Mouse (Mus musculus): ENCODE data around the gene Glyr1. TPM values are rescaled to one million over a fixed set of nuclear protein-coding genes. Genes with fewer than 3 reads are reported as not detected.

Glyr1 gene
- total RNA-seq, 2 experiments from 2014 or later, result 69.5 to 112 TPM

DNA sequence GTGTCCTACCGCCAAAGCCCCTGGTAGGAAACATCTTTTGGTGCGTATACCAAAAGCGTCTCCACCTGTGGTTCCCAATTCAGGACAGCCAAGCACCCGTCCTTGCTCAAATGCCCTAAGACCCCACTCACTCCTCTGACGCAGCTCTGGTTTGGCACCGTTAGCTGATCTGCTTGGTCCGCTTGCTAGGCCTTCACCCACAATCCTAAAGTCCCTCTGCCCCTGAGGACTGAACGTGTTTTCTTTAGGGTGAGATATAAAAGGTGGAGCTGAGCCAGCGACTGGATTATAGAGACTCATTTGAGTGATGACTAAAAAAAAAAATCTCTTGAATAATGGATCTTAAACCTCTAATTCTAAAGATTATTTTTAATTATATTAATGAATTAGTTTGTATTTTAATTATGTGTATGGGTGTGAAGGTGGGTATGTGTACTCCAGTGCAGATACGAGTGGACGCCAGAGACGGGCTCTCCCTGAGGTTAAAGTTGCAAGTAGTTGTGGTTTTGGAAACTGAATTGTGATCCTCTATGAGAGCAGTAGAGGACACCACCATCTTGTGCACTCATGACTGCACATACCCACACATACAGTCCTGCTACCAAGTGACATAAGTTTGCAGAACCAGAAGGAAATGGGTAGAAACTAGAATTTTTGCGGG is 84.8 kb downstream of the Glyr1 start:
- ATAC-seq (replicated peaks; ENCODE audit: poor library complexity), result peak; percentile 2; the same call in 1 of the 2 replicates

Other genes with a start within 250 kb of the Glyr1 start
- gene 4930562C15Rik, start 214.4 kb downstream of the Glyr1 start, total RNA-seq (2015), result not detected in 2 replicates
- gene 4930562C15Rik, start 214.4 kb downstream of the Glyr1 start, total RNA-seq (2017), result not detected in 2 replicates
- gene Ubald1, start 169.5 kb downstream of the Glyr1 start, total RNA-seq (2015), result 36.5 and 38.4 TPM in 2 replicates
- 16.3 and 16.5 TPM in 2 replicates for gene Ubald1, start 169.5 kb downstream of the Glyr1 start, total RNA-seq (2017)
- 20.5 and 23.2 TPM in 2 replicates for gene Mgrn1, start 163.6 kb downstream of the Glyr1 start, total RNA-seq (2015)
- gene Mgrn1, start 163.6 kb downstream of the Glyr1 start, total RNA-seq (2017), result 12.6 and 18.2 TPM in 2 replicates
- 25.2 and 30.1 TPM in 2 replicates for gene Nudt16l1, start 111.1 kb downstream of the Glyr1 start, total RNA-seq (2015)
- gene Nudt16l1, start 111.1 kb downstream of the Glyr1 start, total RNA-seq (2017), result 18.9 and 19.3 TPM in 2 replicates
- 16.2 and 18.5 TPM in 2 replicates for gene Anks3, start 85.7 kb downstream of the Glyr1 start, total RNA-seq (2015)
- 18.2 and 24.9 TPM in 2 replicates for gene Anks3, start 85.7 kb downstream of the Glyr1 start, total RNA-seq (2017)
- not detected in 2 replicates for gene Sept12, start 52.0 kb downstream of the Glyr1 start, total RNA-seq (2015)
- gene Sept12, start 52.0 kb downstream of the Glyr1 start, total RNA-seq (2017), result not detected in 2 replicates
- not detected in 2 replicates for gene Smim22, start 42.6 kb downstream of the Glyr1 start, total RNA-seq (2015)
- not detected in 2 replicates for gene Smim22, start 42.6 kb downstream of the Glyr1 start, total RNA-seq (2017)
- 45.8 and 48.9 TPM in 2 replicates for gene Rogdi, start 36.3 kb downstream of the Glyr1 start, total RNA-seq (2015)
- 17.3 and 23.4 TPM in 2 replicates for gene Rogdi, start 36.3 kb downstream of the Glyr1 start, total RNA-seq (2017)
- 28.1 and 30.3 TPM in 2 replicates for gene Ubn1, start 194 bp upstream of the Glyr1 start, total RNA-seq (2015)
- 37.2 and 43.6 TPM in 2 replicates for gene Ubn1, start 194 bp upstream of the Glyr1 start, total RNA-seq (2017)
- not detected in 2 replicates for gene Ppl, start 82.6 kb upstream of the Glyr1 start, total RNA-seq (2015)
- not detected in 2 replicates for gene Ppl, start 82.6 kb upstream of the Glyr1 start, total RNA-seq (2017)
- gene Sec14l5, start 97.2 kb upstream of the Glyr1 start, total RNA-seq (2015), result not detected in 2 replicates
- not detected in 2 replicates for gene Sec14l5, start 97.2 kb upstream of the Glyr1 start, total RNA-seq (2017)
- gene Nagpa, start 154.1 kb upstream of the Glyr1 start, total RNA-seq (2015), result 35.2 and 38.6 TPM in 2 replicates
- gene Nagpa, start 154.1 kb upstream of the Glyr1 start, total RNA-seq (2017), result 47.9 and 82.1 TPM in 2 replicates
- gene AU021092, start 172.4 kb upstream of the Glyr1 start, total RNA-seq (2015), result not detected in 2 replicates
- gene AU021092, start 172.4 kb upstream of the Glyr1 start, total RNA-seq (2017), result not detected in 2 replicates
- 22.5 and 22.8 TPM in 2 replicates for gene Alg1, start 183.8 kb upstream of the Glyr1 start, total RNA-seq (2015)
- 20.1 and 20.3 TPM in 2 replicates for gene Alg1, start 183.8 kb upstream of the Glyr1 start, total RNA-seq (2017)
- 21.7 and 26.4 TPM in 2 replicates for gene Eef2kmt, start 206.1 kb upstream of the Glyr1 start, total RNA-seq (2015)
- gene Eef2kmt, start 206.1 kb upstream of the Glyr1 start, total RNA-seq (2017), result 22.7 and 24.8 TPM in 2 replicates

Measured in megakaryocyte progenitor cell, adult 5-6 weeks (primary cell).